In the genomic region with DNA sequence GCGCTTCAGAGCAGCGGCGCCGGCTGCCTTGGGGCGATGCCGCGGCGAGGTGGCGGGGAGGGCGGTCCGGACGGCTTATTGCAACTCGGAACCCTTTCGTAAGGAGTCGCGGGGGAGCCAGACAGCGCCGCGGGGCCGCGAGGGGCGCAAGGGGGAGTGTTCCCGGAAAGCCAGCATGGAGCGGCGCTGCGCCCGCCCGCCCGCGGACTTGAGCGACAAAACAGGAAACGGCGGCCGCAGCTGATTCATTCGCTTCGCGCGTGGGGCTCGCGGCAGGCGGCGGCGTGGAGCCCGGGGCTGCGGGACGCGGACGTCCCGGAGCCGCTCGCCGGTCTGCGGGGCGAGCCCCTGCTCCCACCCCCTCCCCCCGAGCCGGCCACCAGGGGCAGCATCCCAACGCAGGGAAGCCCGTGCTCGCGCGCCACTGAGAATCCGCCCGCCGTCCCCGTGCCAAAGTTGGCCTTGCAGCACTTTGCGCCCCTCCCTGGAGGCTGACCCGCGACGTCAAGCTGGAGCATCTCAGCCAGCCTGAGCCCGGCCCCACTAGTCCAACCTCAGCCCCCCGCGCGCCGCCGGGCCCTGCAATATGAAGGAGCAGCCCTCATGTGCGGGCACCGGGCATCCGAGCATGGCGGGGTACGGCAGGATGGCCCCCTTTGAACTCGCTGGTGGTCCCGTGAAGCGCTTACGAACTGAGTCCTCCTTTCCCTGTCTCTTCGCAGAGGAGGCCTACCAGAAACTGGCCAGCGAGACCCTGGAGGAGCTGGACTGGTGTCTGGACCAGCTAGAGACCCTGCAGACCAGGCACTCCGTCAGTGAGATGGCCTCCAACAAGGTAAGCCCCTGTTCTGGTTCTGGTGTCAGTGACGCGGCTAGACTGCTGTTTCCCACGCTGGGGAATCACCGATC, we compare ENCODE assay signal across 8 mouse cellular contexts.
DNase-seq lines count a peak whose midpoint lies in the region; ATAC-seq and TF ChIP-seq lines count a peak whose summit lies in the region.

No protein-coding gene starts in this region.

- in situ Hi-C loops in Patski (cut with MboI; ENCODE audit: low pct_unique_long_range_greater_than_20kb): loop anchor here (25.0 kb wide), 2 partner anchors 291 to 666 kb away; no protein-coding TSS in a partner anchor

- H3K4me2 ChIP-seq in hindbrain, embryonic 12.5 days (replicated peaks): peak overlapping the region; percentile 92

- peak; percentile 90 for TF ChIP-seq CTCF in Patski (IDR thresholded peaks at IDR 0.05)

- no peaks in the 10 kb centered on the region for H3K9me3 ChIP-seq in hindbrain, embryonic 12.5 days (replicated peaks)

- H3K4me1 ChIP-seq in hindbrain, embryonic 12.5 days: peaks cover 19% of the 10 kb centered on the region

- no peak for DNase-seq in Patski (ENCODE audit: low read depth, low spot score)
- peak; percentile 56 for DNase-seq in cerebellum, adult 9-10 months
- peak; percentile 29 to 51 for DNase-seq in frontal cortex, postnatal 25 days (ENCODE audit: low spot score in 2 of 2)
- DNase-seq in left cerebral cortex, adult 18-20 months (ENCODE audit: low spot score in 2 of 2): peak; percentile 55 to 62
- peak; percentile 69 for DNase-seq in lung, postnatal 36 days
- DNase-seq in retina, embryonic 14.5 days (ENCODE audit: low spot score): peak; percentile 76
- peak; percentile 90 for DNase-seq in thymus, postnatal 4 days

- POLR2A ChIA-PET in Patski (lab: Charles Lee): no interaction called here

- H3K27ac ChIP-seq in hindbrain, embryonic 12.5 days: peak overlapping the region; percentile 78

- peak overlapping the region; percentile 80 for H3K4me3 ChIP-seq in hindbrain, embryonic 12.5 days

- under 1% methylated on average over 61 of the region's 91 CpGs for WGBS in hindbrain, embryonic 12.5 days

- H3K27me3 ChIP-seq in Patski: no peaks in the 10 kb centered on the region
- H3K27me3 ChIP-seq in hindbrain, embryonic 12.5 days: no peaks in the 10 kb centered on the region

- peak; percentile 81 for ATAC-seq in Patski
- peak; percentile 81 for ATAC-seq in hindbrain, embryonic 12.5 days (ENCODE audit: low FRiP score)

- H3K9ac ChIP-seq in hindbrain, embryonic 12.5 days: peak overlapping the region; percentile 84

- CTCF ChIA-PET in Patski (lab: Charles Lee): interaction anchor here (1.6 to 8.1 kb wide), 2 partner anchors 25 to 130 kb away, joined by 3 to 70 read pairs; no protein-coding TSS in a partner anchor

- no peaks in the 10 kb centered on the region for H3K36me3 ChIP-seq in hindbrain, embryonic 12.5 days
